Mouse (Mus musculus) MEL (cell line): ENCODE results near the gene Fosb. TPM values are rescaled to one million over a fixed set of nuclear protein-coding genes. Genes with fewer than 3 reads are reported as not detected.

Source experiments
- DNase-seq: peaks from one replicate; pipeline ENCODE4 v3.0.0; 2011; ENCODE audit warnings: low read depth, low spot score
- H3K27ac ChIP-seq: 2 replicates; pipeline ENCODE4 v1.5.1; 2012; ENCODE audit warnings: low read depth, mild to moderate bottlenecking, control low read depth, low read length, moderate library complexity; ENCODE audit not compliant: control insufficient read depth
- H3K27me3 ChIP-seq, 2 experiments: fragments of 150-350 bp in 1 of 2; sonication (generic) in 1 of 2; 2 replicates each; pipeline ENCODE4 v1.6.1; 2012; ENCODE audit warnings: low read length in 2 of 2, mild to moderate bottlenecking in 2 of 2, improper control_type of control experiment in 1 of 2, moderate library complexity in 1 of 2; ENCODE audit not compliant: insufficient read depth in 2 of 2, control insufficient read depth in 1 of 2
- H3K36me3 ChIP-seq, 2 experiments: 2 replicates each; pipeline ENCODE4 v1.6.1; 2012 to 2014; ENCODE audit warnings: low read length in 2 of 2, improper control_type of control experiment in 1 of 2, inconsistent platforms in 1 of 2, mild to moderate bottlenecking in 1 of 2; ENCODE audit not compliant: insufficient read depth in 2 of 2, control insufficient read depth in 1 of 2
- H3K4me1 ChIP-seq, 2 experiments: fragments of 150-350 bp in 1 of 2; sonication (generic) in 1 of 2; 2 replicates each; pipeline ENCODE4 v1.6.1; 2012; ENCODE audit warnings: low read length in 2 of 2, improper control_type of control experiment in 1 of 2, mild to moderate bottlenecking in 1 of 2; ENCODE audit not compliant: insufficient read depth in 2 of 2, control insufficient read depth in 1 of 2
- H3K4me3 ChIP-seq, 2 experiments: fragments of 150-350 bp in 1 of 2; sonication (generic) in 1 of 2; 2 replicates each; pipeline ENCODE4 v1.5.1; 2012; ENCODE audit warnings: low read depth in 2 of 2, low read length in 2 of 2, mild to moderate bottlenecking in 2 of 2, moderate library complexity in 2 of 2, control low read depth in 1 of 2, improper control_type of control experiment in 1 of 2; ENCODE audit not compliant: control insufficient read depth in 1 of 2, insufficient read depth in 1 of 2
- H3K79me2 ChIP-seq: 2 replicates; pipeline ENCODE4 v1.6.1; 2012; ENCODE audit warnings: mild to moderate bottlenecking, low read length, moderate library complexity; ENCODE audit not compliant: control insufficient read depth, poor library complexity, insufficient read depth
- H3K9ac ChIP-seq: 2 replicates; pipeline ENCODE4 v1.6.1; 2012; ENCODE audit warnings: low read depth, mild to moderate bottlenecking, control low read depth, low read length, moderate library complexity; ENCODE audit not compliant: control insufficient read depth, poor library complexity, severe bottlenecking
- H3K9me3 ChIP-seq: fragments of 150-350 bp; sonication (generic); replicated peaks from 2 replicates; pipeline ENCODE4 v1.6.1; 2012; ENCODE audit warnings: mild to moderate bottlenecking, low read length, improper control_type of control experiment, moderate library complexity; ENCODE audit not compliant: insufficient read depth
- CTCF ChIP-seq, 3 experiments: IDR thresholded peaks in 2 of 3; conservative IDR thresholded peaks in 1 of 3; 2 replicates each; pipeline ENCODE4 v1.5.1; 2011 to 2012; ENCODE audit warnings: low read length in 3 of 3, low read depth in 2 of 3, mild to moderate bottlenecking in 2 of 3, improper control_type of control experiment in 1 of 3, inconsistent platforms in 1 of 3, mixed read lengths in 1 of 3, moderate library complexity in 1 of 3; ENCODE audit not compliant: control insufficient read depth in 1 of 3, insufficient read depth in 1 of 3, poor library complexity in 1 of 3, severe bottlenecking in 1 of 3
- E2F4 ChIP-seq: IDR thresholded peaks from 2 replicates; pipeline ENCODE4 v1.6.1; 2011; ENCODE audit warnings: low read depth, low read length, improper control_type of control experiment, borderline replicate concordance
- EP300 ChIP-seq, 2 experiments: IDR thresholded peaks; 2 replicates each; pipeline ENCODE4 v1.6.1; 2011; ENCODE audit warnings: improper control_type of control experiment in 2 of 2, low read length in 2 of 2, low read depth in 1 of 2, mild to moderate bottlenecking in 1 of 2
- ETS1 ChIP-seq: IDR thresholded peaks from 2 replicates; pipeline ENCODE4 v1.6.1; 2012; ENCODE audit warnings: low read depth, mild to moderate bottlenecking, inconsistent platforms, low read length, improper control_type of control experiment, moderate library complexity
- GABPA ChIP-seq: IDR thresholded peaks from 2 replicates; pipeline ENCODE4 v1.6.1; 2012; ENCODE audit warnings: low read depth, mild to moderate bottlenecking, inconsistent platforms, low read length, improper control_type of control experiment, moderate library complexity
- HCFC1 ChIP-seq: IDR thresholded peaks from 2 replicates; pipeline ENCODE4 v1.6.1; 2012; ENCODE audit warnings: low read depth, mild to moderate bottlenecking, inconsistent platforms, low read length, improper control_type of control experiment, moderate library complexity
- MAFK ChIP-seq: IDR thresholded peaks from 2 replicates; pipeline ENCODE4 v1.6.1; 2011; ENCODE audit warnings: low read depth, mild to moderate bottlenecking, low read length, improper control_type of control experiment, borderline replicate concordance
- MAZ ChIP-seq: IDR thresholded peaks from 2 replicates; pipeline ENCODE4 v1.6.1; 2012; ENCODE audit warnings: low read depth, mild to moderate bottlenecking, inconsistent platforms, low read length, improper control_type of control experiment
- MYB ChIP-seq: IDR thresholded peaks from 2 replicates; pipeline ENCODE4 v1.6.1; 2011; ENCODE audit warnings: mild to moderate bottlenecking, low read depth, low read length, improper control_type of control experiment
- MYC ChIP-seq: IDR thresholded peaks from 2 replicates; pipeline ENCODE4 v1.6.1; 2011; ENCODE audit warnings: low read depth, mild to moderate bottlenecking, low read length, improper control_type of control experiment, moderate library complexity
- POLR2A ChIP-seq, 2 experiments: IDR thresholded peaks; 2 replicates each; pipeline ENCODE4 v1.6.1; 2011 to 2012; ENCODE audit warnings: low read length in 2 of 2, mild to moderate bottlenecking in 2 of 2, control low read depth in 1 of 2, improper control_type of control experiment in 1 of 2, low read depth in 1 of 2, moderate library complexity in 1 of 2; ENCODE audit not compliant: control insufficient read depth in 1 of 2, insufficient read depth in 1 of 2, poor library complexity in 1 of 2
- RAD21 ChIP-seq: IDR thresholded peaks from 2 replicates; pipeline ENCODE4 v1.6.1; 2011; ENCODE audit warnings: mild to moderate bottlenecking, low read depth, low read length, improper control_type of control experiment
- RCOR1 ChIP-seq: IDR thresholded peaks from 2 replicates; pipeline ENCODE4 v1.6.1; 2012; ENCODE audit warnings: low read depth, mild to moderate bottlenecking, inconsistent platforms, low read length, improper control_type of control experiment
- SIN3A ChIP-seq: IDR thresholded peaks from 2 replicates; pipeline ENCODE4 v1.6.1; 2012; ENCODE audit warnings: low read length, improper control_type of control experiment, inconsistent platforms
- SMC3 ChIP-seq: IDR thresholded peaks from 2 replicates; pipeline ENCODE4 v1.6.1; 2011; ENCODE audit warnings: low read depth, low read length, improper control_type of control experiment
- TBP ChIP-seq: IDR thresholded peaks from 2 replicates; pipeline ENCODE4 v1.8.0; 2011; ENCODE audit warnings: low read depth, low read length, improper control_type of control experiment
- TCF12 ChIP-seq: IDR thresholded peaks from 2 replicates; pipeline ENCODE4 v1.6.1; 2014; ENCODE audit warnings: low read depth, mild to moderate bottlenecking, inconsistent platforms, low read length, improper control_type of control experiment, moderate library complexity
- UBTF ChIP-seq: IDR thresholded peaks from 2 replicates; pipeline ENCODE4 v1.6.1; 2012; ENCODE audit warnings: low read depth, mild to moderate bottlenecking, inconsistent platforms, low read length, improper control_type of control experiment, moderate library complexity, borderline replicate concordance; ENCODE audit not compliant: insufficient read depth
- ZNF384 ChIP-seq: IDR thresholded peaks from 2 replicates; pipeline ENCODE4 v1.6.1; 2012; ENCODE audit warnings: low read depth, mild to moderate bottlenecking, inconsistent platforms, low read length, improper control_type of control experiment
- polyA plus RNA-seq, 2 experiments: library from polyadenylated mRNA; stranded (reverse) in 1 of 2; unstranded in 1 of 2; fragments of >175 nt in 1 of 2; fragments of >200 nt in 1 of 2; gene quantifications; 2 replicates each; pipeline versions ENCODE4 v1.2.1 to v1.2.4; 2012; ENCODE audit warnings: low replicate concordance in 2 of 2, low read depth in 1 of 2; ENCODE audit not compliant: insufficient read length in 2 of 2, insufficient read depth in 1 of 2, missing spikeins in 1 of 2
- total RNA-seq: library from RNA; depleted of rRNA; stranded (reverse); fragments of 300-350 nt; gene quantifications from 2 replicates; pipeline ENCODE4 v1.2.3, GENCODE M21; 2012

Fosb gene
- total and polyA plus RNA-seq, 3 experiments: 0.04 to 0.49 TPM; not detected in 1

- peaks cover 0 to 4% of the 10 kb centered on the region in 2 experiments; a peak in 1 of 4 replicates for H3K36me3 ChIP-seq
- no peaks in the 10 kb centered on the region for H3K27me3 ChIP-seq
- TF ChIP-seq UBTF: no peak
- no peak overlapping the region for H3K27ac ChIP-seq
- H3K9me3 ChIP-seq: no peaks in the 10 kb centered on the region
- no peak overlapping the region for H3K9ac ChIP-seq
- no peak overlapping the region for H3K4me3 ChIP-seq
- H3K79me2 ChIP-seq: no peaks in the 10 kb centered on the region; the same call in 1 of the 2 replicates
- no peak for DNase-seq
- H3K4me1 ChIP-seq: peaks cover 3 to 16% of the 10 kb centered on the region in 2 experiments; a peak in 3 of 4 replicates
Measured at GRCm38 (mm10) chr7:19304501-19305412, 5.1 kb downstream of the Fosb start.

GRCm38 (mm10) chr7:19303770-19304169 is 6.1 kb downstream of the Fosb start:
- TF ChIP-seq MYC (no peak), CTCF (IDR thresholded peaks at IDR 0.05 in 2 of 3, conservative IDR thresholded peaks at IDR 0.05 in 1 of 3; ENCODE audit: control insufficient read depth in 1 of 3, insufficient read depth in 1 of 3, low read depth in 2 of 3, low read length in 3 of 3, poor library complexity in 1 of 3, severe bottlenecking in 1 of 3) (peak; percentile 65 to 98 (median 81); a peak in 5 of 6 replicates), SMC3 (peak; percentile 61), RAD21 (peak; percentile 25), MAZ (peak; percentile 83; the same call in 1 of the 2 replicates), SIN3A (0 out of 2 replicates have a peak, but pooled peaks have one; percentile 38), EP300 (IDR thresholded peaks at IDR 0.05; ENCODE audit: low read depth in 1 of 2, low read length in 2 of 2) (no peak)
- no peaks in the 10 kb centered on the region for H3K27me3 ChIP-seq
- peak overlapping the region; percentile 58 for H3K9ac ChIP-seq

GRCm38 (mm10) chr7:19303046-19303305 is 6.9 kb downstream of the Fosb start:
- H3K4me1 ChIP-seq: peaks cover 3 to 16% of the 10 kb centered on the region in 2 experiments; a peak in 3 of 4 replicates
- no peak overlapping the region for H3K9ac ChIP-seq
- no peak overlapping the region for H3K4me3 ChIP-seq
- TF ChIP-seq GABPA: no peak
- TF ChIP-seq E2F4: no peak
- no peak for TF ChIP-seq MYB
- TF ChIP-seq MAZ: no peak
- TF ChIP-seq POLR2A (IDR thresholded peaks at IDR 0.05; ENCODE audit: control insufficient read depth in 1 of 2, insufficient read depth in 1 of 2, low read depth in 1 of 2, low read length in 2 of 2, poor library complexity in 1 of 2): no peak
- no peak for TF ChIP-seq HCFC1
- no peak for TF ChIP-seq ETS1
- TF ChIP-seq TCF12: no peak
- no peak for TF ChIP-seq TBP
- no peak for TF ChIP-seq ZNF384
- no peak for TF ChIP-seq RCOR1
- no peak for TF ChIP-seq MAFK
- no peak for TF ChIP-seq SMC3
- no peak overlapping the region for H3K27ac ChIP-seq
- H3K36me3 ChIP-seq: peaks cover 0 to 4% of the 10 kb centered on the region in 2 experiments; a peak in 1 of 4 replicates
- no peaks in the 10 kb centered on the region for H3K79me2 ChIP-seq
- no peak for DNase-seq
- H3K27me3 ChIP-seq: no peaks in the 10 kb centered on the region
- no peaks in the 10 kb centered on the region for H3K9me3 ChIP-seq

More at GRCm38 (mm10) chr7:19303770-19304169, 6.1 kb downstream of the Fosb start:
- H3K36me3 ChIP-seq: peaks cover 0 to 4% of the 10 kb centered on the region in 2 experiments; a peak in 1 of 4 replicates
- H3K79me2 ChIP-seq: no peaks in the 10 kb centered on the region; the same call in 1 of the 2 replicates
- no peak overlapping the region for H3K27ac ChIP-seq
- peak; percentile 80 for DNase-seq
- H3K4me3 ChIP-seq: peak overlapping the region; percentile 23 to 52
- H3K4me1 ChIP-seq: peaks cover 3 to 16% of the 10 kb centered on the region in 2 experiments; a peak in 3 of 4 replicates
- no peaks in the 10 kb centered on the region for H3K9me3 ChIP-seq
